Mouse (Mus musculus): ENCODE results near the gene Slc37a2. TPM values are rescaled to one million over a fixed set of nuclear protein-coding genes. Genes with fewer than 3 reads are reported as not detected.
"Not testable (repeated sequence)": the region's sequence is repeated elsewhere in the genome, so short reads cannot be mapped to it uniquely, and the experiment has no call there.

The Slc37a2 gene
- total RNA-seq (2014; fragmentation: Nextera tagmentation) (1.3 TPM in 1 of 2 replicates, not detected in the other), total RNA-seq (2017) (0.11 and 0.23 TPM in 2 replicates)

DNA sequence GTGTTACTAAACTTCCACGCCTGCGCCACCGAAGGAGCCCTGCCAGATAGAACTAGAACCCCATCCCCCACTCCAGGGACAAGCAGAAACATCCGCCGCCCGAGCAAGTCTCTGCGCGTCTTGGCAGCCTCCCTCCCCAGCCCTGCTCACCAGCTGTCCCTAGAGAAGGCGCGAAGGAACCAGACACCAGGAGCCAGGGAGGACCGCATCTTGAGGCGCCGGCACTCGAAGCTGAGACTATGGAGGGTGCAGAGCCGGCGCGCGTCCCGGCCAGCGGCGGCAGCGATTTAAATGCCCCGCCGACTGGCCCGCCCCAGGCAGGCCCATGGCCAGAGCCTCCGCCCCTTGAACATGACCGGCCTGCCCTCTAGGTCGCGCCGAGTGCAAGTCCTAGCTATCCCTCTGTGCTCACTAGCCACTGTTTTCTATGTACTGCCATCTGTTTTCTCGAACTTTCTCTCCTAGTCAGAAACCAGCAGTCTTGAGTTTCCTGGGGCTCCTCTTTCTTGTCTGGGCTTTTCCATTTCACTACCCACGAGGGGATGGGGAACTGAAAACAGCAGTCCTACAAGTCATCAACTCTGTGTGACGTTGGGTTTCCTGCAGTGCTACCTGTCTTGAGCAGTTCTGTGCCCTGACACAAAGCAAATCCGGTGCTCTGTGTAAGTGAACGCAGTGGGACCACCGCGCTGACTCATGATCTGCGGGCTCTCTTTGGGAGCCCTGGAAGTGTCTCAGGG is at the start of gene Slc37a2:
TSS of gene Slc37a2 (minus strand) at position 590 of the 740 bp plus-strand sequence.
- peak; percentile 61 for ATAC-seq (replicated peaks; ENCODE audit: low FRiP score, low TSS enrichment, poor library complexity, severe bottlenecking)

DNA sequence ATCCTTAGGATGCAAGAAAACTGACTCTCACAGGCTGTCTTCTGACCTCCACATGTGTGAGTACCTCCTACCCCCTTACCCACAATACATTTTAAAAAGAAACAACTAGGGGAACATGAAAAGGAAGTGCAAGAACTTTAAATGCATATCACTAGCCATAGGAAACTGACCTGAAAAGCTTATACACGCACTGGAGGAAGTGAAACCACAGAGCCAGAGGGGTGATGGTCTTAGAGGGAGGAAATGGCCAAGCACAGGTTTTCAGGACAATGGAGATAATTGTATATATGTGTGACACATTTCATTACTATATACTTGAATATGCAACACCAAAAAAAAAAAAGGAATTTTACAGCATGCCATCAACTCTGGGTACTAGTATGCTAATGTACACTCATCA is 46.2 kb upstream of the Slc37a2 start:
- ATAC-seq (replicated peaks; ENCODE audit: low FRiP score, low TSS enrichment, poor library complexity, severe bottlenecking), result no peak

DNA sequence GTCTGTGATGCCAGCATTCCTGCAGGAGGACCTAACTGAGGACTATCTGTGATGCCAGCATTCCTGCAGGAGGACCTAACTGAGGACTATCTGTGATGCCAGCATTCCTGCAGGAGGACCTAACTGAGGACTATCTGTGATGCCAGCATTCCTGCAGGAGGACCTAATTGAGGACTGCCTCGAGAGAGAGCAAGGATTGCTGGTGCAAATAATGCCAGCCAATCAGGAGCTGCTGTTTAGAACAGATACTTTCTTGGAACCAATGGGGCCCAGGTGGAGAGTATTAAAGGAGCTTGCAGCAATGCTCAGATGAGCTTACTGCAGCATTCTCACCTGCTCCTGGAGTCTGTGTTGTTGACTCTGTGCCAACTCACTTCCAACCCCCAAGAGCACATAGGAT is 45.0 kb upstream of the Slc37a2 start:
- not testable (repeated sequence) for ATAC-seq (replicated peaks; ENCODE audit: low FRiP score, low TSS enrichment, poor library complexity, severe bottlenecking)

DNA sequence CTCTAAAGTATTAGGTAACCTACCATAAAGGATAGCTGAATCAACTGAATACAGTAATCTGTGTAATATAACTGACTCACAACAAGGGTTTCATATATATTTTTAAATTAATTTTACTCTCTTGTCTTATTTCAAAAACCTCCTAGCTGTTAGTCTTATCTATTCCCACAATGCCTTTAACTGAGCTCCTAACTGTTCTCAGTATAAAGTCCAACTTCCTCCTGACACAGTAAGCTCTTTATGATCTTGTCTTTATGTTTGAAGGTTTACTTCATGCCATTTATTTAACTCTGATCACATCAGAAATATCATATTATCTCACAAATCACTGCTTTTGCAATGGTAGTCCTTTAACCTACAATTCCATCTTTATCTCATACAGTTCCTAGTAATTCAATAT is 40.0 kb upstream of the Slc37a2 start:
- no peak for ATAC-seq (replicated peaks; ENCODE audit: low FRiP score, low TSS enrichment, poor library complexity, severe bottlenecking)

DNA sequence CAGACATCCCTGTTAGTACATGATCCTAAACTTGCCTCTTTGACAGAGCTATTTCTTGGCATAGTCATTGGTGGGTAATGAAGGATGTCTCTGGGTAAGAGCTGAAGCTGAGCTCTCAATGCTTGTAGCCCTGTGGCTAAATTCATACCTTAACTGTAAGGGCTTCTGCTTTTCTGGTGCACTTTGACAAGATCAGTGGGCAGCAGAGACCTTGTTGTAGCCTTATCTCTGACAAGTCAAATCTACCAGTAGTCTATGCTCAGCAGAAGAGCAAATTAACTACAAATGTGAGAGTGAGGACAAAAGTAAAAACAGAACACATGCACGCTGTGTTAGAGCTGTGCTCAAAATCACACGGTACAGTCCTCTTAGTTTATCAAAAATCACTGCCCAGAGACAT is 11.1 kb upstream of the Slc37a2 start:
- ATAC-seq (replicated peaks; ENCODE audit: low FRiP score, low TSS enrichment, poor library complexity, severe bottlenecking), result no peak; the same call in 1 of the 2 replicates

DNA sequence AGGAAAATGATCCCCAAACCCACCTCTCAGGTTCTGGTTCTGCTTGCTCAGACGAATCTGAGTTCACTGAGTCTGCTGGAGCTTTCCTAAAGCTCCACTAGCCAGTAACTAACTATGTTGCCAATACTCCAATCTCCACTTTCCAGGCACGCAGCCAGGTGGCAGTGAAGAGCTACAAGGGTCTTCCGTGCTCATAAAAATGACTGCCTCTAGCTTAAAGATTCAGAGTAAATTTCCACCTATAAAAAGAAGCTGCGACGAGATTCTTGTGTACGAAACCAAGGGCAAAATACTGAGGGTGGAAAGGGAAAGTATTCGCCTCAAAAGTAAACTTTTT is 319 bp upstream of the Slc37a2 start:
- peak; percentile 69 for ATAC-seq (replicated peaks; ENCODE audit: low FRiP score, low TSS enrichment, poor library complexity, severe bottlenecking)

DNA sequence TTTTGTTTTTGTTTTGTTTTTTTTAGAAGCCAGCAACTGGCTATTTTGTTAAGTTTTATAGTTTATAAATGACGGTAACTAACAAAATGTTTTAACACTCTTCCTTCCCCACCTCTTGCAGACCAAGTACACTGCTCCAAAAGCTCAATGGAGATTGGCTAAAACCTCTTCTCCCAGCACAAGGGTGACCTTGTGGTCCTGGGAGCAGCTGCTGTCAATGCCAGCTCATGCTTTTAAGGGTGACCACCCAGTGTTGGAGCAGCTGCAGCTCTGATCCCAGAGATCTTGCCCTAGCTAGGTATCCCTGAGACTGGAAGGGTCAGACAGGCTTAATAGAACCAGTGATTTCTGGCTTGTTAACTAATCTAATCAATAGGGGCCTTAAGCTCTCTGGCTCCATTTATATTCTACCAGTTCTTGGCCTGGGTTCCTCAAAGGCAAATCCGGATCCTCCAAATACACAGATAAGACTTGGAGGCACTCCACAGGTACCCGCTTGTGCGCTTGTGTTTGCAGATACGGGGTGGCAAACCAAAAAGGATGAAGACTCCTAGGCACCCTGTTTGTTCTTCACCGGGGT is 917 bp downstream of the Slc37a2 start:
- ATAC-seq (replicated peaks; ENCODE audit: low FRiP score, low TSS enrichment, poor library complexity, severe bottlenecking), result 0 out of 2 replicates have a peak, but pooled peaks have one; percentile 8

DNA sequence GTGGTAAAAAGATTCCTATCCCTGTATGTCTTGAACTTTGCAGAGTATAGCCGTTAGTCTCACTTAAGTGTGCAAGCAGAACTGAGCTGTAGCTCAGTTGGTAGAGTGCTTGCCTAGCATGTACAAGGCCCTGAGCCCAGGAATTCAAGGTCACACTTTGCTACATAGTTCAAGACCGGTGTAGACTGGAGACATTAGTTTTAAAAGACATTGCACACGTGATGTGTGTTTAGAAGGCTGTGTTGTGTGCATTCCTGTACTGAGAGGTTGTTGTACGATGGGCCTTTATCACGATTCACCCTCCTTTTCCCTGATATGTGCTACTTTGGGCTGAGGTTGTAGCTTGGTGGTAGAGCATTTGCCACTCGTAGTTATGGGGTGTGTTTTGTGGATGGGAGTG is 4.9 kb downstream of the Slc37a2 start:
- ATAC-seq (replicated peaks; ENCODE audit: low FRiP score, low TSS enrichment, poor library complexity, severe bottlenecking), result no peak

DNA sequence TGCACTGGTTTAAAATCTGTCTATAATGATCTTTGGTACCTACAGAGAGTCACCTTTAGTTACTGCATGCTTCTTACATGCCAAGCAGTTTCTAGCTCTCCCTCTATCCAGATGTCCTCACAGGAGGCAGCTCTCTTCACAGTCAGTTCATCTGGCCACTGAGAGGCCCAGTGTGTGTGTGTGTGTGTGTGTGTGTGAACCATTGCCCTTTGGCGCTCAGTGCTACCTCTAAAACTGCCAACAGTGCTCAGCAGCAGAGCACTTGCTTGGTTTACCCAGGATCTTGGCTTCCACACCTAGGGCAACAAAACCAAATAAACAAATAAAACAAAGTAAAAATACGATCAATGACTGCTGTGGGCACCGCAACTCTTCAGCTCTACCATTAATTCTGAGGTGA is 5.6 kb downstream of the Slc37a2 start:
- no peak for ATAC-seq (replicated peaks; ENCODE audit: low FRiP score, low TSS enrichment, poor library complexity, severe bottlenecking)

DNA sequence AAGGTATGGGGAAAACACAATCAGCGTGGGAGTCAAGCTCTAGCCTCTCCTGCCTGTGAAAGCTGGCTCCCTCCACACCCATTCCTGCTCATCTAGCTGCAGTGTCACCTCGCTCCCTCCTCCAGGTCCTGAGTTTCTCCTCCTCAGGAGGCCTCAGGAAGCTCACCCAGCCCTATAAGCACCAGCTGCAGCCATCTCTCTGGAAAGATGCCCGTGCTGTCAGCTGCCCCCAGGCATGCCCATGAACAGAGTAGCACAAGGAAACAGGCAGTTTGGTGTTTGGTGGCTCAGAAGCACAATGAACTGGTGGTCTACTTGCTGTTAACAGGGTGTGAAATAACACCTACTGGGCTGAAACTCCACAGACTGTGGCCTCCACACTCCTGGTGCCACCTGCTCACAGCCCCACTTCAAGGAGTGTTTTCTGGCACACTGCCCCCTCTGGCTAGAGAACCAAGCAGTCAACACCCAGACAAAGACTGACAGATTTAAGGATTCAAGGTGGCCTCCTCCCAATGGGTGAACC is 7.1 kb downstream of the Slc37a2 start:
- peak; percentile 46; the same call in 1 of the 2 replicates for ATAC-seq (replicated peaks; ENCODE audit: low FRiP score, low TSS enrichment, poor library complexity, severe bottlenecking)

DNA sequence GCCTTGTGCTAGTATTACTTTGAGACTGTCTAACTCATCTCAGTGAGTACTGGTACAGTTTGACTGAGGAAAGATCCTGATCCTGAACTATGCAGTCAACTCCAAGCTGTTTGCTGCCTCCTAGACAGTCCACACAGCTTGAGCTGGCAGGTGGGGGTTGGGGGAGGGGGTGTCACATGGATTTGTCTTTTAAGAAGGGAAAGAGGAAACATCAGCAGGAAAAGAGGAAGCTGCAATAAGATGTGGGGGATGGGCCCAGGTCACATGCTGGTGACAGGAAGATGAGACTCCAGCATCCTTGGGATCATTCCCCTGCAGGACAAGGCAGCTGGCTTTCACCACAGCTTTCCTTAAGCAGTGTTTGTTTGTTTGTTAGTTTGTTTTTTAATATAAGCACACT is 8.1 kb downstream of the Slc37a2 start:
- no peak for ATAC-seq (replicated peaks; ENCODE audit: low FRiP score, low TSS enrichment, poor library complexity, severe bottlenecking)

DNA sequence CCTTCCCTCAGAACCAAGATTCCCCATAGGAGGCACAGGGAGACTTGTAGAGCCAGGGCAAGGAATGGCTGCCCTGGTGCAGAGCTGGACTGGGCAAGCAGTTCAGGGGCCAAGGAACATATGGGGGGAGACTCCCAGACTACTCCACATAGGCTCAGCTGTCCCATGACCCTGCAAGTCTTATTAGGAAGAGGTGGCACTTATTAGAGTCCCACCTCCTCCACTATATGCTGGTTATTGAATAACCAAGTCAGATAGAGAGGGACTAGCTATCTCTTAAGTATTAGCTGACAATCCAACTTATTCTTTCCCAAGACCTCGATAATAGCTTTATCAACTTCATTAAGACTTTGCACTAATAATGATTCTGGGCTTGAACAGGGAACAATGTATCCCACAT is 9.7 kb downstream of the Slc37a2 start:
- no peak for ATAC-seq (replicated peaks; ENCODE audit: low FRiP score, low TSS enrichment, poor library complexity, severe bottlenecking)

DNA sequence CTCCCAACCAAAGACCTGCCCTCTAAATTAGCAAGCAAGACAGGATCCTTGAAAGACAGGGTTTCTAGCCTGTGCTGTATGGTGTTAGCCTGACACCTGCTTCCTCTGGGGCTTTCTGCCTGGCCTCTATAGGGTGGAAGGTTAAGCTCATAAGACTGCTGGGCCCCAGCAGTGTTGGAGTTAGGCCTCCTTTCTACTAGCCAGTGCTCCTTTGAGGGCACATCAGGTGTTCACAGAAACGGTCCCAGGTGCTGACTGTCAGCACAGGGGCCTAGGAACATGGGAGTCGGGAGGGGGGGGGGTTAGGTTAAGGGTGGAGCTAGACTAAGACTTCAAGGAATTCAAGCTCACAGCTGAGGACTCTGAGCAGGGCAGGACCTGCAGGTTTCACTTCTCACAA is 10.1 kb downstream of the Slc37a2 start:
- ATAC-seq (replicated peaks; ENCODE audit: low FRiP score, low TSS enrichment, poor library complexity, severe bottlenecking), result no peak

DNA sequence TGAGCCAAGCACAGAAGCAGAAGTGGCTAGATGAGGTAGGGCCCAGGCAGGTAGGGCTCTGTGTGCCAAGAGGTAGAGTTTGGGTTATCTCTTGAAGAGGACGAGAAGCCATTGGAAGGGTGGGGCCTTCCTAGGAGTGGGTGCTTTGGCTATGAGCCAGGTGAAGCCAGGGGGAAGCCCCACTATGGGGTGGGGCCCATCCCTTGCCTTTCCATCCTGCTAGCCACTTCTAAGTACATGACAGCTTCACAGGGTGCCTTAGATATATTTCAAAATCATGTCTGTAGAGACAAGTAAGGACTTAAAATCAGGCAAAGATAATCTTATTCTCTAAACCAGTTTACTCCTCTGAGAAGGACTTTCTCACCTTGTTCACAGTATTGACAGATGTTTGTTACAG is 10.9 kb downstream of the Slc37a2 start:
- ATAC-seq (replicated peaks; ENCODE audit: low FRiP score, low TSS enrichment, poor library complexity, severe bottlenecking), result no peak

DNA sequence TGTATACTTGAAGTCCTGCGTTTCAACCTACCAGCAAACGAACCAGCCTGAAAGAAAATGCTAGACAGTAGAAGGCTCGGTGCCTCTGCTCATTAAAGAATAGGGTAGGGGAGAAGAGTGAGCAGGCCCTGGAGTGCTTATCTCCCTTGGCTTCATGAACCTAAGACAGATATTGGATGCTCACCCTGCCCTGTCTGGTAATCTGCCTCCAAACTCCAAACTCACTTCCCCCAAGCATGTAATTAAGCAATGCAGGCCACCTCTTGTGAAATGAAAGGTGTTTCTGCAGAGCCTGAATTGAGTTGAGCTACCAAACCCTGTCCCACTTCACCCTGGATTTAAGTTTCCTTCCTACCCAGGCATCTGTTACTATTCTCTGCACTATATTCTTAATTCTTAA is 12.8 kb downstream of the Slc37a2 start:
- ATAC-seq (replicated peaks; ENCODE audit: low FRiP score, low TSS enrichment, poor library complexity, severe bottlenecking), result no peak

DNA sequence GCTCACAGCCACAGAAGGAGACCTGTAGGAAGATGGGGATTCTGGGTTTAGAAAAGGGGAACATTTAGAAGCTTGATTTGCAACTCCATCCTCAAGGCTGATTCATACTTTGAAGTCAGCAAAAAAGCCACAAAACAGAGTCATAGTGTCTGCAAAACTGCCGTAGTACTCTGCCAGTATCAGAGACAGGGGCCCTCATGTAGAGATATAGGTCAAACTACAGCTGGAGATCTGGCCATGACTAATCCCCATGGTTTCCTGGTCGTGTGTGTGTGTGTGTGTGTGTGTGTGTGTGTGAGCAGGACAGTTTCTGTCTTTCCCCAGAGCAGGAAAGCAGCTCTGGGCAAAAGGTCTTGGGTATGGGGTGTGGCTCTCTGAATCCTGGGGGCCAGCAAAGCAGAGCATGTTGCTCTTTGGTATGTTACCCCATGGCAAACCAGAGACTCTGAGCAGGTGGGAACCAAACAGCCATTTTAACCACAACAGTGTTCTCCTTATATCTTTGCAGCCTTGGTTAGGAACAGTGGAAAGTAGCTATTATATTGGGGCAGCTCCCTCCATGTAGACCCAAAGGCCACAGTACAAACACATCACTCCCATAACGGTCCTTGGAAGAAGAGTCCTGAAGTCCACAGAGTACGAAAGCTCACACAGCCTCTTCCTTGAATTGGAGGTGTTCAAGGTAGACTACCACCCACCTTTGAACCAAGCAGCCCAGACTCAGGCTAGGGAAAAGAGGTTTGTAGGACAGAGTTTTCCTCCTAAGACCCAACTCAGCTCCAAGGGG is 19.4 kb downstream of the Slc37a2 start:
- ATAC-seq (replicated peaks; ENCODE audit: low FRiP score, low TSS enrichment, poor library complexity, severe bottlenecking), result no peak

DNA sequence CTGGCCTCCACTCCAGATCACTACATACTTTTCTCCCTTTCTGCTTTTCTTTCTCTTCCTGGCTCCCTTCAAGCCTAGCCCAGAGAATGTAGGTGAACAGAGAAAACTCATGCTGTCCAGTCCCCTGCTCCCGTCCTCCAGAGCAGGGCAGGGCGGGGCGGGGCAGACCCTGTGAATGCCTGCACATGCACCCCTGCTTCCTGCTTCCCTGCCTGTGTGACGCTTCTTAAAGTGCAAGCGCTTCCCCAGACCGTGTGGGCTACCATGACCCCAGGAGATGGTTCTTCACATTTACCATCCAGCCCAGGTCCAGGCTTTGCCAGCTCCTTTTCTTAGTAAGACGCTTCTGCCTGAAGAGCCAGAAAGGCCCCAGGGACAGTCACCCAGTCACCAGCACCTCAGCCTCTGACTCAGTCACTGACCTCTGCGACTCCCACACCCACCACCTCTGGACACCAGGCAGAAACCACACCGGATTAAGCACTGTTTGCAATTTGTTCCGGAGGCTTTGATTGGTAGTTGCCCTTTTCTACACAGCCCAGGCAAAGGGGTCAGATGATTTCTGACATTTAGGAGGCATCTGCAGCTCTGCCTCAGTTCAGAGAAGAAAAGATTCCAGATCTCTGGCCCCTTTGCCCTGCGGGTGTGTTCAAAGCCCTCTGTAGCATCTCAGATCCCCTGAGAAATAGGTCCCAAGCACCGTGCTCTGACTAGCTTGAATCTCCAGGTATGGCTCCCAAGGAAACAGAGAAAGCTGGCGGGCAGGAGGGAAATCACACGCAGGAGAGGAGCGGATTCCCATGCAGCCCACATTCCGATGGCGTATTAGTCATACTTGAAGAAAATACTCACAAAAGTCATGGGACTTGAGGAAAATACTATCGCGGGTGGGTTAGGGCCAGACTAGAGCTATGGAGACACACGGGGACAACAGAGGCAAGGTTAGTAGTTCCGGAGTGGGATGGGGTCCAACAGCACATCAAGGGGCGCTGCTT is 23.0 kb downstream of the Slc37a2 start:
- no peak for ATAC-seq (replicated peaks; ENCODE audit: low FRiP score, low TSS enrichment, poor library complexity, severe bottlenecking)

DNA sequence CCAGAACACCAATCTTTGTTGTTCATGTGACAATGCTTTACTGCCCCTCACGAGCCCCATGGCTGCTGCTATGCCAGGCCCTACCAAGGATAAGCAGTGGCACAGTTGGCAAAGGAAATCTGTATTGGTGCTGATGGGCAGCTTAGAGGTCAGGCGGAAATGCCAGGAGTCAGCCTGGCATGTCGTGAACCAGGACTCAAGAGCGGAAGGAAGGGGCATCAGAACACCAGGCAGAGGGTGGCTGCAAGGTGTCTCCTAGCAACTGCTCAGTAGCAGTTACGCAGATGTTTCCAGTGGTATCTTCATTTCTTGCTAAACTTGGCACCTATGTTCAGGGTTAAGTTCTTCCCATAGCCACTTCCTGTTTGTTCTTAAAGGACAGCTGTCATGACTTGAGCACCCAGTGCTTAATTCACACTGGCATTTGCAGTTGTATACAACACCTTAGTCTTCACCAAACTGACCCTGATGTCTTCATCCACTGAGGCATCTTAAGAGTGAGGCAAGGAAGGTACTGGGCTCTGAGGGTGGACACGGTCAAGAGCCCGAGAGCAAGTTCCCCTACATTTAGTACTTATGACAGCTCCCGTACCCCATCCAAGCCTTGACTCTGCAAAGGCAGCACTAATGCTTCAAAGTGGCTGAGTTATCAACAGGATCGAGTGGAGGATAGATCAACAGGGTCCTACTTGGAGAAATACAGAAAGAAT is 24.9 kb downstream of the Slc37a2 start:
- no peak for ATAC-seq (replicated peaks; ENCODE audit: low FRiP score, low TSS enrichment, poor library complexity, severe bottlenecking)
